Mouse (Mus musculus): Measurements from ENCODE around the gene Entpd2. TPM values are rescaled to one million over a fixed set of nuclear protein-coding genes. Genes with fewer than 3 reads are reported as not detected.
"Not testable (repeated sequence)": the region's sequence is repeated elsewhere in the genome, so short reads cannot be mapped to it uniquely, and the experiment has no call there.

Gene Entpd2
- total RNA-seq, 1 experiment from 2014 or later: not detected

DNA sequence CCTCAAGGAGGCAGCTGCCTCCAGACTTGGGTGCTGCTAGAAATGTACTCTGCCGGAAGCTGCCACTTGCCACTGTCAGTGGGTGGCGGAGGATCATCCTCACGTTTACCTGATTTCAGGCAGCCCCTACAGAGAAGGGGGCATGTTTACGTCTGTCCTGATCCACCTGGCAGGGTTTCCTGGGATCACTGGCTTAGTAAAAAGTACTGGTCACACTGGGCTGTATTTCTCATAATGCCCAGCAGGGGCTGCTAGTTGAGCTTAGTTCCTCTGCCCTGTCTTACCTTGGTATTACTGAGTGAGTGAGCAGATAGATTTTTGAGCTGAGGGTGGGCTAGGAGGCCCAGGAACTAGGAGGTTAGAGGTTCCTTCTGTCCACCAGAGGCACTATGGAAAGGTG, 19.1 kb upstream of the Entpd2 start:
- ATAC-seq (ENCODE audit: extremely low read depth, insufficient number of reproducible peaks, low FRiP score, poor library complexity, severe bottlenecking): peak; percentile 17; the same call in 1 of the 2 replicates

GRCm38 (mm10) chr2:25384492-25384891, 11.2 kb upstream of the Entpd2 start:
- ATAC-seq (ENCODE audit: extremely low read depth, insufficient number of reproducible peaks, low FRiP score, poor library complexity, severe bottlenecking): no peak

DNA sequence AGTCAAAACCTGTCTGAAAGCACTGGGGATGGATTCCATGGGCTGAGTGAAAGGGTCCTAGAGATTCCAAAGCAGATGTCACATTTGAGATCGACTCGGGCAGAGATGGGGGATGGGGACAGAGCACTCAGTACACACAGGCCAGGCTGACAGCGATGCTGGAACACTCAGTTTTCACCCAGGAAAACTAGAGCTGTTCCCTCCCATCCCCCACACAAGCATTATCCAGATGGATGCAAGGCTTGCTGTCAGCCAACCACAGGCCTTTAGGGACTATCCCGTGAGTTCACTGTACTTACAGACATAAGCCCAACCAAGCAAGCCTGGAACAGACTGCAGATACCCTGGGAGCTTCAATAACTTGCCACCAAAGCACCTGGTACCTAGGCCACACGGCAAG, 4.4 kb upstream of the Entpd2 start:
- ATAC-seq (ENCODE audit: extremely low read depth, insufficient number of reproducible peaks, low FRiP score, poor library complexity, severe bottlenecking): no peak

- no peak for ATAC-seq (ENCODE audit: extremely low read depth, insufficient number of reproducible peaks, low FRiP score, poor library complexity, severe bottlenecking)
Observed at GRCm38 (mm10) chr2:25394281-25395221, 1.1 kb upstream of the Entpd2 start.

DNA sequence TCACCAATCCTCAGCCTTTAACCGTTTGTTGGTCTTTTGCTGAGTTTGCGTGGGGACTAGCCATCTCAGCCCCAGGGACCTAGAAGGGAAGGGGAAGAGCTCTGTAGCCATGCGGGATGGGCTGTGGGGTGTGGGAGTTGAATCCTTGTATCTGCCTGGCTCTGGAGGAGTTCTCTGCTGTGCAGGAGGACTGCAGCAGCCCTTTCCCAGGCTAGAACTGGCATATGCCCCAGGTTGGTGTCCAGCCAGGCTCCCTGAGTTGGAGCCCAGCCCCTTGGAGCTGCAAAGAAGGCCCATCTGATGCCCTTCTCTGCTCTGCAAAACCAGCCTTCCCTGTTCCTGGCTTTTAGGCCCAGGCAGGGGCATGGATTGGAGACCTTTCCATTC, 916 bp downstream of the Entpd2 start:
- no peak for ATAC-seq (ENCODE audit: extremely low read depth, insufficient number of reproducible peaks, low FRiP score, poor library complexity, severe bottlenecking)

DNA sequence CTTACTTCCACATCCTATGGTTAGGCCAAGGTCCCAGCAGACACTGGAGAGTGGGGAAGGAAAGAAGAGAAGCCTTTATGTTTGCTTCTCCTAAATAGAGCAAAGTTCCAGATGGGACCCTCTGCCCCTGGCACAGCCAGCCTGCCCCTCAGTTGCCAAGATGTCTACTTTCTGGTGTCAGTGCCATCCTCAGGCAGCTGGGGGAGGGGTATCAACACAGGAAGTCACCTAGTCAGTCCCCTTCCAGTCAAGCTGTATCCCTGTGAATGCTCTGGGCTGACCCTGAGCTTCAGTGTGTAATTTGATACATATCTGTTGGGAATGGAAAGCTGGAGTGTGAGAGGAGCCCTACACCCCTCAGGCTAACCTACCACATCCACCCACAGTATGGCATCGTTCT, 1.3 kb downstream of the Entpd2 start:
- ATAC-seq (ENCODE audit: extremely low read depth, insufficient number of reproducible peaks, low FRiP score, poor library complexity, severe bottlenecking): no peak

DNA sequence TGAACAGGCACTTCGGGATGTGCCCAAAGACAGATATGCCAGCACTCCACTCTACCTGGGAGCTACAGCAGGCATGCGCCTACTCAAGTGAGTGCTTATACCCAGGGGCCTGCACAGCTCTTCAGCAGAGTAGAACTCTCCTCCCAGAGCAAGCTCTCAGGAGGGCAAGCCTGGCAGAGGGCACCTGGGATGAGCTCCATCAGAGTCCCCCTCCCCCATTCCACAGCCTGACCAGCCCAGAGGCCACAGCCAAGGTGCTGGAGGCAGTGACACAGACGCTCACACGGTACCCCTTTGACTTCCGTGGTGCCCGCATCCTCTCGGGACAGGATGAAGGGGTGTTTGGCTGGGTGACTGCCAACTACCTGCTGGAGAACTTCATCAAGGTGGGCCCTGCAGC, 2.4 kb downstream of the Entpd2 start:
- no peak for ATAC-seq (ENCODE audit: extremely low read depth, insufficient number of reproducible peaks, low FRiP score, poor library complexity, severe bottlenecking)

DNA sequence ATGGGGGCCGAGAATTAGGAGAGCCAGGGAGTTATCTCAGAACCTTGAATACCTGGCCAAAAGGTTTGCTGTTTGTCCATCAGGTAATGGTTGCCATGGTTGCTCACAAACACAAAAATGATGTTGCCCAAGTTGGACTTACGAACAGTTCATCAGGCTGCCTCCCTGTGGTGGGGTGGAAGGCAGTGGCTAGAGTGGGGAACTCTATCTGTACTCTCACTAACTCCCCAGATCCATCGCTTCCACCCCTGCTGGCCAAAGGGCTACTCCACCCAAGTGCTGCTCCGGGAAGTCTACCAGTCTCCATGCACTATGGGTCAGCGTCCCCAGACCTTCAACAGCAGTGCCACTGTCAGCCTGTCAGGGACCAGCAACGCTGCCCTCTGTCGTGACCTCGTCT, 3.4 kb downstream of the Entpd2 start, which contains the start of gene Npdc1:
Npdc1 (plus strand) TSS at position 301 of the 400 bp plus-strand sequence.
- no peak for ATAC-seq (ENCODE audit: extremely low read depth, insufficient number of reproducible peaks, low FRiP score, poor library complexity, severe bottlenecking)

GRCm38 (mm10) chr2:25400291-25400690, 4.6 kb downstream of the Entpd2 start:
- ATAC-seq (ENCODE audit: extremely low read depth, insufficient number of reproducible peaks, low FRiP score, poor library complexity, severe bottlenecking): no peak

GRCm38 (mm10) chr2:25400764-25401163, 5.1 kb downstream of the Entpd2 start:
- ATAC-seq (ENCODE audit: extremely low read depth, insufficient number of reproducible peaks, low FRiP score, poor library complexity, severe bottlenecking): no peak

DNA sequence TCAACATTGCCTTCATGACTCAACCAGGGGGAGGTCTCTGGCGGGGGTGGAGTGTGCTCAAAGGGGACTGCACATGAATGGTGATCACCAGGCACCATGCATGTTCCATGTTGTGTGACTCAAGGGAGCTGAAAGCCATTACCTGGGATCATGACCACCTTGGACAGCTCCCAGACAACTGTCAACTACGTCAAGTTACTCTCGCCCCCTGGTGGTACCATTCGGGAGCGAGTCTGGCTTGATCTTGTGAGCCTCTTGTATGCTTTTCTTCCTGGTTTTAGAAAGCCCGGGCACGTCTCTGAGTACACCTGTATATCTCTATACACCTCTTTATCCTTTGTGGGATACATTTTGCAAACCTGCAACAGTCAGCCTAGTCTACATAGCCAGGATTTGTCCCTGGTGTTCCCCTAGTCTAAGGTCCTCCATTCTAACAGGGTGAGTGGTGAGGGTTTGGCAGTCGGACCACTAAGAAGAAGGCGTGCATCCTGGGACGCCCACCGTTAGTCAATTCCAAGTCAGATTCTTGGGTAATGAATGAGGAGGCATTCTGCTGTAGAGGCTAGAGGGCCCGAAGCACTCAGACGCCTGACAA, 6.8 kb downstream of the Entpd2 start:
- peak; percentile 48; the same call in 1 of the 2 replicates for ATAC-seq (ENCODE audit: extremely low read depth, insufficient number of reproducible peaks, low FRiP score, poor library complexity, severe bottlenecking)

GRCm38 (mm10) chr2:25402972-25403601, 7.4 kb downstream of the Entpd2 start:
- no peak for ATAC-seq (ENCODE audit: extremely low read depth, insufficient number of reproducible peaks, low FRiP score, poor library complexity, severe bottlenecking)

- ATAC-seq (ENCODE audit: extremely low read depth, insufficient number of reproducible peaks, low FRiP score, poor library complexity, severe bottlenecking): no peak
Observed at GRCm38 (mm10) chr2:25403994-25404393, 8.3 kb downstream of the Entpd2 start.

DNA sequence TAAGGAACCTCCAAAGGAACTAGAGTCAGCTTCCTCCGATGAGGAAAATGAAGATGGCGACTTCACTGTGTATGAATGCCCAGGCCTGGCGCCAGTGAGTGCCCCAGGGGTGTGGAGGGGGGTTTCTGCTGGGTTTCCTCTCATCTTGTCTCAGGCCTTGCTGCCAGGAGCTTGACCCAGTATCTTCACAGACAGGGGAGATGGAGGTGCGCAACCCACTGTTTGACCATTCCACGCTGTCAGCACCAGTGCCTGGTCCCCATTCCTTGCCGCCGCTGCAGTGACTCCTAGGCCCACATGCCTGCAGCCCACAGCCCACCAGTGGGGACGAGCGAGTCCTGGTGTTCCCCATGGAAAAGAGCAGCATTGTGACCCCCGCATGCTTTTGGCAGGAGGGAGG, 13.2 kb downstream of the Entpd2 start:
- no peak for ATAC-seq (ENCODE audit: extremely low read depth, insufficient number of reproducible peaks, low FRiP score, poor library complexity, severe bottlenecking)

DNA sequence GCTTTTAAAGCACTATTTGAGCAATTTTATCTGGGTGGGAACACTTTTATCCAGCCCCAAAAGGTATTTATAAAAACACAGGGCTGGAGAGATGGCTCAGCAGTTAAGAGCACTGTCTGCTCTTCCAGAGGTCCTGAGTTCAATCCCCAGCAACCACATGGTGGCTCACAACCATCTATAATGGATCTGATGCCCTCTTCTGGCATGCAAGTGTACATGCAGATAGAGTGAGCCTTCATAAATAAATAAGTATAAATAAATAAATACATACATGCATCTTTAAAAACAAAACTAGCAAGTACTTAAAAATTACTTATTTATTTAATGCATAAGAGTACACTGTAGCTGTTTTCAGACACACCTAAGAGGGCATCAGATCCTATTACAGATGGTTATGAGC, 17.8 kb downstream of the Entpd2 start:
- ATAC-seq (ENCODE audit: extremely low read depth, insufficient number of reproducible peaks, low FRiP score, poor library complexity, severe bottlenecking): not testable (repeated sequence)

DNA sequence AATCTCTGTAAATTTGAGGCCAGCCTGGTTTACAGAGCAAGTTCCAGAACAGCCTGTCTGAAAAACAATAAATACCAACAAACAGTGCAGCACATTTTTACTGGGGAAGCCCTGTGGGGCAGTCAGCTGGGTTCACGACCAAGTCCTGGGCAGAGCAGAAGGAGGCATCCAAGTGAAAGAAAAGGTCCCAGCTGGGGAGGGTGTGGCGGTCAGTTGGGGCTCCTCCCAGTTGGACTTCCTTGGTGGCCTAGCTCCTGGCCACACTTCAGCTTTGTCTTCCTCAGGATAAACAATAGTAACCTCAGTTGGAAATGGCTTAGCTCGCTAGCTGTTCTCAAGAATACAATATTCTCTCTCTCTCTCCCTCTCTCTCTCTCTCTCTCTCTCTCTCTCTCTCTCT, 21.8 kb downstream of the Entpd2 start:
- no peak for ATAC-seq (ENCODE audit: extremely low read depth, insufficient number of reproducible peaks, low FRiP score, poor library complexity, severe bottlenecking)

GRCm38 (mm10) chr2:25421896-25422295, 26.2 kb downstream of the Entpd2 start:
- ATAC-seq (ENCODE audit: extremely low read depth, insufficient number of reproducible peaks, low FRiP score, poor library complexity, severe bottlenecking): 0 out of 2 replicates have a peak, but pooled peaks have one; percentile 17

DNA sequence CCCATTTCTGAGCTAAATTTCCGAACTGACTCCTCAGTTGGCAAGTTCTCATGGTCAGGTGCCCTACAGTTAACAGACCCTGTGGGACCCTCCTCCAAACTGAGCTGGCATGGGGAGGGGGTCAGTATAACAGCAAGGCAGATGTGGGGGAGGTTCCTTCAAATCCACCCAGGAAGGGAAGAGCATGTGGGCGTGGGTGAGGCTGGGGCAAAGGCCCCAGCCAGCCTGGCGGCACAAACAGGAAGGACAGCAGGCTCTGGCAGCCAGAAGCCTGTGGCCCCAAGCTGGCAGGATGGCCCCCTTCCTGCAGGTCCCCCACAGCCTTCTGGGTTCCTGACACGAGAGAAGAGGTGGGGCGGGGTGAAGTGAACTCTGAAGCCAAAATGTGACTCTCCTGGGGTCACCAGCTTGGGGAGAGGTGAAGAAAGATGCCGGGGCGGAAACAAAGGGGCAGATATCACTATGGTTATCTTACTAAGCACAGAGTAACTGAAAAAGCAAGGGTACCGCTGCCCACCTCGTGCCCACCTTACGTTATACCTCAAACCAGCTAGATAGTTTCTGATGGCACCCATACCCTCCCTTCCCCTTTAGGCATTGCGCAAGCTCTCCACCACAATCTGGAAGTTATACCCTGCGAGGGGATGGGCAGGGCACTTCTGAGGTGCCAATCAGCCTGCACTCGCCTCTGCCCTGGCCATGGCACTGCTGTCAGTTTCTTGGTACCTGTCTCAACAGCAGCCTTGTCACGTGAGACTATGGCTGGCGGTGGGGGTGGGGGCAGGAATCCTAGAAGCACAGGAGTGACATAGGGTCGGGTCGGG, 27.1 kb downstream of the Entpd2 start, which contains the start of gene Fut7:
Fut7 (plus strand) TSS at position 681 of the 824 bp plus-strand sequence.
- peak; percentile 66 for ATAC-seq (ENCODE audit: extremely low read depth, insufficient number of reproducible peaks, low FRiP score, poor library complexity, severe bottlenecking)

- no peak for ATAC-seq (ENCODE audit: extremely low read depth, insufficient number of reproducible peaks, low FRiP score, poor library complexity, severe bottlenecking)
Observed at GRCm38 (mm10) chr2:25423626-25424025, 28.0 kb downstream of the Entpd2 start.
